Mouse (Mus musculus) brown adipose tissue, adult 24 weeks (tissue): ENCODE measurements at regions not wholly inside any gene's neighbourhood (a gene's known extent, or its start where the extent isn't known, plus 50 kb on each side); places are given as distances from the start of the nearest gene placed in this dataset.

Source experiments
- H3K27ac ChIP-seq: fragments of 200-500 bp; replicated peaks from 2 replicates; pipeline ENCODE4 v1.5.1; 2012; ENCODE audit warnings: low read depth, mild to moderate bottlenecking, low read length
- H3K4me1 ChIP-seq: fragments of 200-500 bp; 2 replicates; pipeline ENCODE4 v1.6.1; 2012; ENCODE audit warnings: low read length, mixed read lengths; ENCODE audit not compliant: control insufficient read depth, insufficient read depth, insufficient read length
- H3K4me3 ChIP-seq: fragments of 200-500 bp; 2 replicates; pipeline ENCODE4 v1.5.1; 2012; ENCODE audit warnings: low read depth, mild to moderate bottlenecking, low read length, moderate library complexity; ENCODE audit not compliant: insufficient read depth

GRCm38 (mm10) chr2:173420481-173420880, 101.9 kb upstream of the 1700021F07Rik start:
- H3K4me1 ChIP-seq = no peaks in the 10 kb centered on the region
- H3K27ac ChIP-seq = no peak overlapping the region
- no peak overlapping the region for H3K4me3 ChIP-seq

- Histone ChIP-seq H3K4me1 (no peaks in the 10 kb centered on the region), H3K27ac (no peak overlapping the region), H3K4me3 (no peak overlapping the region)
Observed at GRCm38 (mm10) chr2:173424875-173425274, 97.5 kb upstream of the 1700021F07Rik start.

- Histone ChIP-seq H3K4me3 (no peak overlapping the region), H3K4me1 (no peaks in the 10 kb centered on the region), H3K27ac (no peak overlapping the region)
Observed at GRCm38 (mm10) chr2:173425754-173426153, 96.6 kb upstream of the 1700021F07Rik start.

- no peak overlapping the region for H3K4me3 ChIP-seq
- H3K27ac ChIP-seq = no peak overlapping the region
- no peaks in the 10 kb centered on the region for H3K4me1 ChIP-seq
Observed at GRCm38 (mm10) chr2:173426191-173427065, 96.0 kb upstream of the 1700021F07Rik start.

- peaks cover 6% of the 10 kb centered on the region for H3K4me1 ChIP-seq
- H3K27ac ChIP-seq = no peak overlapping the region
- H3K4me3 ChIP-seq = no peak overlapping the region
Observed at GRCm38 (mm10) chr2:173427888-173428450, 94.4 kb upstream of the 1700021F07Rik start.

- no peak overlapping the region for H3K27ac ChIP-seq
- H3K4me3 ChIP-seq = no peak overlapping the region
- H3K4me1 ChIP-seq = peaks cover 10% of the 10 kb centered on the region
Observed at GRCm38 (mm10) chr2:173431841-173432240, 90.5 kb upstream of the 1700021F07Rik start.

- Histone ChIP-seq H3K27ac (0 out of 2 replicates have a peak overlapping the region, but pooled peaks have one; percentile 7), H3K4me1 (peaks cover 10% of the 10 kb centered on the region), H3K4me3 (no peak overlapping the region)
Observed at GRCm38 (mm10) chr2:173432258-173432657, 90.1 kb upstream of the 1700021F07Rik start.

- Histone ChIP-seq H3K4me1 (peaks cover 10% of the 10 kb centered on the region), H3K4me3 (no peak overlapping the region), H3K27ac (peak overlapping the region; percentile 7; the same call in 1 of the 2 replicates)
Observed at GRCm38 (mm10) chr2:173432886-173433624, 89.3 kb upstream of the 1700021F07Rik start.

GRCm38 (mm10) chr2:173436580-173436979, 85.8 kb upstream of the 1700021F07Rik start:
- H3K4me1 ChIP-seq = peaks cover 10% of the 10 kb centered on the region
- H3K4me3 ChIP-seq = no peak overlapping the region
- H3K27ac ChIP-seq = no peak overlapping the region

GRCm38 (mm10) chr2:173439031-173439430, 83.4 kb upstream of the 1700021F07Rik start:
- Histone ChIP-seq H3K27ac (no peak overlapping the region), H3K4me1 (no peaks in the 10 kb centered on the region; the same call in 1 of the 2 replicates), H3K4me3 (no peak overlapping the region)

- Histone ChIP-seq H3K27ac (no peak overlapping the region), H3K4me1 (no peaks in the 10 kb centered on the region; the same call in 1 of the 2 replicates), H3K4me3 (no peak overlapping the region)
Observed at GRCm38 (mm10) chr2:173442056-173442455, 80.3 kb upstream of the 1700021F07Rik start.

GRCm38 (mm10) chr2:173443262-173443661, 79.1 kb upstream of the 1700021F07Rik start:
- H3K4me1 ChIP-seq = no peaks in the 10 kb centered on the region; the same call in 1 of the 2 replicates
- no peak overlapping the region for H3K4me3 ChIP-seq
- no peak overlapping the region for H3K27ac ChIP-seq

- Histone ChIP-seq H3K4me1 (no peaks in the 10 kb centered on the region), H3K27ac (no peak overlapping the region), H3K4me3 (no peak overlapping the region)
Observed at GRCm38 (mm10) chr2:173444386-173444785, 78.0 kb upstream of the 1700021F07Rik start.

- no peak overlapping the region for H3K4me3 ChIP-seq
- no peaks in the 10 kb centered on the region for H3K4me1 ChIP-seq
- no peak overlapping the region for H3K27ac ChIP-seq
Observed at GRCm38 (mm10) chr2:173445039-173445438, 77.3 kb upstream of the 1700021F07Rik start.

GRCm38 (mm10) chr2:173448546-173449187, 73.7 kb upstream of the 1700021F07Rik start:
- Histone ChIP-seq H3K27ac (no peak overlapping the region), H3K4me3 (no peak overlapping the region), H3K4me1 (peaks cover 6% of the 10 kb centered on the region)
